Mouse (Mus musculus) erythroblast, adult 5-6 weeks (primary cell): ENCODE data around the gene Hist1h2ba. TPM values are rescaled to one million over a fixed set of nuclear protein-coding genes. Genes with fewer than 3 reads are reported as not detected.

Experiments
- ATAC-seq: replicated peaks from 2 replicates; pipeline ENCODE4 v1.8.0; 2016; ENCODE audit warnings: moderate number of reproducible peaks, mild to moderate bottlenecking, moderate TSS enrichment, inconsistent platforms; ENCODE audit not compliant: poor library complexity, low FRiP score, severe bottlenecking
- total RNA-seq, 2 experiments: library from RNA; stranded (forward) in 1 of 2; stranded (reverse) in 1 of 2; fragments of 150-400 nt in 1 of 2; fragments of 200-764, 138-1000 nt in 1 of 2; gene quantifications; 2 replicates each; pipeline versions ENCODE4 v1.2.3 to v1.2.4; 2015 to 2017; ENCODE audit warnings: low replicate concordance in 2 of 2

Gene Hist1h2ba
- total RNA-seq, 2 experiments from 2014 or later, result not detected

DNA sequence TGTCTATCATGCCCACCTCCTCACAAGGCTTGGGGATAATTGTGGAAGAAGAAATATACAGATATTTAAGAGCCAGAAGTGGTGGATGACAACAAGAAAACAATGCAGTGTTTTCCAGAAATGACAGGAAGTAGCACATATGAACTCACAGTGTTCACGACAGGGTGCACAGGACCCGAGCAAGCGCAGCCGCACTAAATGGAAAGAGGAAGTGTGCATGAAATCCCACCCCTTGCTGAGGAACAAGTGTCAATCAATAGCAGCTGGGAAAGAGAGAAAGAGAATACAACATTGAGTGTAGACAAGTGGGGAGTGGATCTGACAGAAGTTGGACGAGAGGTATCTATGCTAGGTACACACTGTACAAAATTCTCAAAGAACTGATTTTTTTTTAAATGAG is 22.6 kb downstream of the Hist1h2ba start:
- no peak for ATAC-seq

GRCm38 (mm10) chr13:23910121-23910520 is 23.8 kb downstream of the Hist1h2ba start:
- no peak for ATAC-seq

- ATAC-seq, result no peak
Measured at GRCm38 (mm10) chr13:23906906-23907305, 27.1 kb downstream of the Hist1h2ba start.

GRCm38 (mm10) chr13:23898242-23898641 is 35.7 kb downstream of the Hist1h2ba start:
- ATAC-seq, result no peak

DNA sequence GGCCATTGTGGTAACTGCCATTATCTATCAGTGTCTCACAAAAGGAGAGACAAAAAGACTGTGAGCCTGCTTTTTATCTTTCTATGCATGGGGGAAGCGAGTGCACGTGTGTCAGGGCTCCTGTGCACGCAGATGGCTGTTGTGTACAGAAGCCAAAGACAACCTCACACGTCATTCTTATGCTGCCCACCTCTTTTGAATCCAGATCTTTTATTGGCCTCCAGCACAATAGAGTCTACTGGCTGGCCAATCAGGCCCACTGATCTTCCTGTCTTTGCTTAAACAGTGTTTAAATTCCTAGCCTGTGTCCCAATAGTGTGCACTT is 40.7 kb downstream of the Hist1h2ba start:
- no peak for ATAC-seq

- ATAC-seq, result no peak
Measured at GRCm38 (mm10) chr13:23892592-23893268, 41.2 kb downstream of the Hist1h2ba start.

GRCm38 (mm10) chr13:23889011-23889605 is 44.8 kb downstream of the Hist1h2ba start:
- no peak for ATAC-seq

DNA sequence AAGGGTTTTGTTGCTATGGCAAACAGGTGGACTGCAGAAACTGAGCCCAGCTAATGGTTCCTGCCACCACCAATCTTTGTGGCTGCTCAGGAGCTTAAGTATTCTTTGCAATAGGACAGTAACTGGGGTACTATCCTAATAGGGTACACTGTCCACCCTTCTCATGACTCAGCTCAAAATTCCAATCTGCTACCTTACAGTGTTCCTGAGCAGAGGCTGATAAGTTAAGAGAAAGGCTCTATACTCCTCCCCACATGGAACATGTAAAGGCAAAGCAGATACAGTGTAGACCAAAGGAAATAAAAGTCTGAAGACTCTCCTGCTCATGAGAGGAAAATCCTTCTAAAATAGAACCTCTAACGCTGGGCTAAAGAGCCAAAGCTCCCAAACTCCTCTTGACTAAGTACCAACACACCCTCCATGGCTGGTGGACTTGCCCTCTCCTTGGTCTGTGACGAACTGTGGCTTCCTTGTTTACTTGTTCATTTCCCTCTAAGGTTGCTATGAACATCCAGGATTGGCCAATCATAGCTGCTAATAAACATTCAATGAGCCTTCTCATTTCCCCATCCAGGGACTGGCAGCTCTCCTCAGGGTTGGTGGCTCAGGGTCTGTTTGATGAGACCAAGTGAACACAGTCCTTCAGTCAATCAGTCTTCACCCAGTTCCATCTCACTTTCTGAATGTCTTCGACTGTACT is 46.8 kb downstream of the Hist1h2ba start:
- ATAC-seq, result no peak; the same call in 1 of the 2 replicates

DNA sequence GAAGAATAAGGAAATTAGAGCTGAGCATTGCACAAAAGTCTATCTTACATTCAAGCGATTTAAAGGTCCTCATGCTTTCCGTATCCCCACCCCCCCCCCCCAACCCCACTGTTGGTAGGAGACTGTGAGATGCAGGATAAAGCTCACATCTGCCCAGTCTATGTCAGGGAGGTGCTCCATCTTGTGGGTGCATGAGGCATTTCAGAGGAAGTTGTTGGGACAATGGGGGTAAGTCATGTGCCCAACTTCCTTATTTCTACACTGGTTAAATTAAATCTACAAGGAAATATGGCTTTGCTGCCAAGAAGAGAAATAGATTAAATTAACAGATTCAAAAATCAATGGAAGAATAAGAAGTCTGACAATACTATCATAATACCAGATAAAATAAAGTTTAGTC is 48.4 kb downstream of the Hist1h2ba start:
- ATAC-seq, result no peak

Other genes with a start within 250 kb of the Hist1h2ba start
- gene Hist1h2bc, start 250.0 kb downstream of the Hist1h2ba start, total RNA-seq (2015; ENCODE audit: low replicate concordance), result 44.9 and 49.2 TPM in 2 replicates
- gene Hist1h2bc, start 250.0 kb downstream of the Hist1h2ba start, total RNA-seq (2017; ENCODE audit: low replicate concordance), result 164 and 206 TPM in 2 replicates
- gene Hist1h1t, start 238.3 kb downstream of the Hist1h2ba start, total RNA-seq (2015; ENCODE audit: low replicate concordance), result not detected in 2 replicates
- 1.9 and 2.0 TPM in 2 replicates for gene Hist1h1t, start 238.3 kb downstream of the Hist1h2ba start, total RNA-seq (2017; ENCODE audit: low replicate concordance)
- gene Hist1h4c, start 235.7 kb downstream of the Hist1h2ba start, total RNA-seq (2015; ENCODE audit: low replicate concordance), result 59.8 and 77.5 TPM in 2 replicates
- 249 and 402 TPM in 2 replicates for gene Hist1h4c, start 235.7 kb downstream of the Hist1h2ba start, total RNA-seq (2017; ENCODE audit: low replicate concordance)
- gene Hfe, start 223.3 kb downstream of the Hist1h2ba start, total RNA-seq (2015; ENCODE audit: low replicate concordance), result 5.0 and 17.9 TPM in 2 replicates
- 2.0 and 4.5 TPM in 2 replicates for gene Hfe, start 223.3 kb downstream of the Hist1h2ba start, total RNA-seq (2017; ENCODE audit: low replicate concordance)
- gene Hist1h1c, start 195.3 kb downstream of the Hist1h2ba start, total RNA-seq (2015; ENCODE audit: low replicate concordance), result 188 and 215 TPM in 2 replicates
- 1,447 and 1,942 TPM in 2 replicates for gene Hist1h1c, start 195.3 kb downstream of the Hist1h2ba start, total RNA-seq (2017; ENCODE audit: low replicate concordance)
- gene Hist1h3c, start 188.6 kb downstream of the Hist1h2ba start, total RNA-seq (2015; ENCODE audit: low replicate concordance), result 41.1 and 59.8 TPM in 2 replicates
- 178 and 330 TPM in 2 replicates for gene Hist1h3c, start 188.6 kb downstream of the Hist1h2ba start, total RNA-seq (2017; ENCODE audit: low replicate concordance)
- gene Hist1h2bb, start 187.4 kb downstream of the Hist1h2ba start, total RNA-seq (2015; ENCODE audit: low replicate concordance), result 79.4 and 128 TPM in 2 replicates
- 1,415 and 1,638 TPM in 2 replicates for gene Hist1h2bb, start 187.4 kb downstream of the Hist1h2ba start, total RNA-seq (2017; ENCODE audit: low replicate concordance)
- 12.5 and 24.5 TPM in 2 replicates for gene Hist1h2ab, start 183.0 kb downstream of the Hist1h2ba start, total RNA-seq (2015; ENCODE audit: low replicate concordance)
- 1,181 and 1,326 TPM in 2 replicates for gene Hist1h2ab, start 183.0 kb downstream of the Hist1h2ba start, total RNA-seq (2017; ENCODE audit: low replicate concordance)
- gene Hist1h3b, start 181.9 kb downstream of the Hist1h2ba start, total RNA-seq (2015; ENCODE audit: low replicate concordance), result 179 and 183 TPM in 2 replicates
- gene Hist1h3b, start 181.9 kb downstream of the Hist1h2ba start, total RNA-seq (2017; ENCODE audit: low replicate concordance), result 251 and 270 TPM in 2 replicates
- 50.5 and 52.2 TPM in 2 replicates for gene Hist1h4b, start 177.1 kb downstream of the Hist1h2ba start, total RNA-seq (2015; ENCODE audit: low replicate concordance)
- gene Hist1h4b, start 177.1 kb downstream of the Hist1h2ba start, total RNA-seq (2017; ENCODE audit: low replicate concordance), result 150 and 446 TPM in 2 replicates
- 15.4 and 15.7 TPM in 2 replicates for gene Hist1h4a, start 172.9 kb downstream of the Hist1h2ba start, total RNA-seq (2015; ENCODE audit: low replicate concordance)
- gene Hist1h4a, start 172.9 kb downstream of the Hist1h2ba start, total RNA-seq (2017; ENCODE audit: low replicate concordance), result 211 and 254 TPM in 2 replicates
- 26.3 and 29.6 TPM in 2 replicates for gene Hist1h3a, start 171.8 kb downstream of the Hist1h2ba start, total RNA-seq (2015; ENCODE audit: low replicate concordance)
- 171 and 175 TPM in 2 replicates for gene Hist1h3a, start 171.8 kb downstream of the Hist1h2ba start, total RNA-seq (2017; ENCODE audit: low replicate concordance)
- gene Hist1h1a, start 170.5 kb downstream of the Hist1h2ba start, total RNA-seq (2015; ENCODE audit: low replicate concordance), result 106 and 128 TPM in 2 replicates
- gene Hist1h1a, start 170.5 kb downstream of the Hist1h2ba start, total RNA-seq (2017; ENCODE audit: low replicate concordance), result 1,089 and 2,054 TPM in 2 replicates
- gene Trim38, start 164.2 kb downstream of the Hist1h2ba start, total RNA-seq (2015; ENCODE audit: low replicate concordance), result not detected in 2 replicates
- gene Trim38, start 164.2 kb downstream of the Hist1h2ba start, total RNA-seq (2017; ENCODE audit: low replicate concordance), result not detected in 2 replicates
- gene Slc17a2, start 127.2 kb downstream of the Hist1h2ba start, total RNA-seq (2015; ENCODE audit: low replicate concordance), result not detected in 2 replicates
- not detected in 2 replicates for gene Slc17a2, start 127.2 kb downstream of the Hist1h2ba start, total RNA-seq (2017; ENCODE audit: low replicate concordance)
- not detected in 2 replicates for gene Slc17a3, start 94.7 kb downstream of the Hist1h2ba start, total RNA-seq (2015; ENCODE audit: low replicate concordance)
- not detected in 2 replicates for gene Slc17a3, start 94.7 kb downstream of the Hist1h2ba start, total RNA-seq (2017; ENCODE audit: low replicate concordance)
- not detected in 2 replicates for gene Slc17a1, start 66.4 kb downstream of the Hist1h2ba start, total RNA-seq (2015; ENCODE audit: low replicate concordance)
- gene Slc17a1, start 66.4 kb downstream of the Hist1h2ba start, total RNA-seq (2017; ENCODE audit: low replicate concordance), result not detected in 2 replicates
- not detected in 2 replicates for gene Slc17a4, start 19.1 kb downstream of the Hist1h2ba start, total RNA-seq (2015; ENCODE audit: low replicate concordance)
- gene Slc17a4, start 19.1 kb downstream of the Hist1h2ba start, total RNA-seq (2017; ENCODE audit: low replicate concordance), result 0.56 TPM in 1 of 2 replicates, not detected in the other
- not detected in 2 replicates for gene Hist1h2aa, start 306 bp upstream of the Hist1h2ba start, total RNA-seq (2015; ENCODE audit: low replicate concordance)
- not detected in 2 replicates for gene Hist1h2aa, start 306 bp upstream of the Hist1h2ba start, total RNA-seq (2017; ENCODE audit: low replicate concordance)
- gene Scgn, start 57.1 kb upstream of the Hist1h2ba start, total RNA-seq (2015; ENCODE audit: low replicate concordance), result not detected in 2 replicates
- not detected in 2 replicates for gene Scgn, start 57.1 kb upstream of the Hist1h2ba start, total RNA-seq (2017; ENCODE audit: low replicate concordance)